Mouse (Mus musculus): ENCODE data around the gene Hapln3.
A peak's percentile ranks its signal among the peaks of the same experiment; 100 is the strongest.

The Hapln3 gene

GRCm38 (mm10) chr7:79130843-79131444, at the start of gene Hapln3:
TSS of gene Hapln3 (minus strand) at chr7:79131018.
- no peak for DNase-seq (ENCODE audit: low read depth, low spot score)

GRCm38 (mm10) chr7:79173800-79174199, 43.0 kb upstream of the Hapln3 start:
- no peak for DNase-seq (ENCODE audit: low read depth, low spot score)

- DNase-seq (ENCODE audit: low read depth, low spot score): no peak
These were observed 41.0 kb upstream of the Hapln3 start for GRCm38 (mm10) chr7:79171782-79172181.

- DNase-seq (ENCODE audit: low read depth, low spot score): no peak
These were observed 36.3 kb upstream of the Hapln3 start for GRCm38 (mm10) chr7:79167006-79167562.

GRCm38 (mm10) chr7:79159406-79159805, 28.6 kb upstream of the Hapln3 start:
- DNase-seq (ENCODE audit: low read depth, low spot score): no peak

- DNase-seq (ENCODE audit: low read depth, low spot score): no peak
These were observed 18.7 kb upstream of the Hapln3 start for GRCm38 (mm10) chr7:79149522-79149921.

GRCm38 (mm10) chr7:79148711-79149266, 18.0 kb upstream of the Hapln3 start, which contains the start of gene Mfge8:
TSS of gene Mfge8 (minus strand) at chr7:79149060.
- peak; percentile 65 for DNase-seq (ENCODE audit: low read depth, low spot score)

GRCm38 (mm10) chr7:79147931-79148653, 17.3 kb upstream of the Hapln3 start:
- no peak for DNase-seq (ENCODE audit: low read depth, low spot score)

- DNase-seq (ENCODE audit: low read depth, low spot score): peak; percentile 45
These were observed 16.4 kb upstream of the Hapln3 start for GRCm38 (mm10) chr7:79147011-79147837.

GRCm38 (mm10) chr7:79140897-79141296, 10.1 kb upstream of the Hapln3 start:
- DNase-seq (ENCODE audit: low read depth, low spot score): peak; percentile 72

GRCm38 (mm10) chr7:79139891-79140591, 9.2 kb upstream of the Hapln3 start:
- DNase-seq (ENCODE audit: low read depth, low spot score): no peak

- no peak for DNase-seq (ENCODE audit: low read depth, low spot score)
These were observed 8.6 kb upstream of the Hapln3 start for GRCm38 (mm10) chr7:79139328-79139824.

GRCm38 (mm10) chr7:79133391-79133790, 2.6 kb upstream of the Hapln3 start:
- peak; percentile 25 for DNase-seq (ENCODE audit: low read depth, low spot score)

- DNase-seq (ENCODE audit: low read depth, low spot score): no peak
These were observed 433 bp downstream of the Hapln3 start for GRCm38 (mm10) chr7:79130385-79130784.

- DNase-seq (ENCODE audit: low read depth, low spot score): peak; percentile 16
These were observed 935 bp downstream of the Hapln3 start for GRCm38 (mm10) chr7:79129883-79130282.

- DNase-seq (ENCODE audit: low read depth, low spot score): peak; percentile 65
These were observed 7.4 kb downstream of the Hapln3 start for GRCm38 (mm10) chr7:79123465-79123864.

- DNase-seq (ENCODE audit: low read depth, low spot score): no peak
These were observed 17.0 kb downstream of the Hapln3 start for GRCm38 (mm10) chr7:79113848-79114247.

GRCm38 (mm10) chr7:79096492-79096891, 34.3 kb downstream of the Hapln3 start:
- no peak for DNase-seq (ENCODE audit: low read depth, low spot score)

- DNase-seq (ENCODE audit: low read depth, low spot score): no peak
These were observed 41.7 kb downstream of the Hapln3 start for GRCm38 (mm10) chr7:79089111-79089510.

- DNase-seq (ENCODE audit: low read depth, low spot score): peak; percentile 76
These were observed 50.0 kb downstream of the Hapln3 start for GRCm38 (mm10) chr7:79080572-79081399.

All from brain, adult 2 months (tissue).